Mouse (Mus musculus) thymus, adult 2 months (tissue): ENCODE measurements around the gene 3110001I22Rik.

Experiments used
- CTCF ChIP-seq: fragments of 200-500 bp; IDR thresholded peaks from 2 replicates; pipeline ENCODE4 v1.5.1; 2012; ENCODE audit warnings: mild to moderate bottlenecking, control low read depth, low read length, moderate library complexity, borderline replicate concordance; ENCODE audit not compliant: control insufficient read depth, poor library complexity, insufficient read depth; ENCODE audit errors: extremely low read depth
- POLR2A ChIP-seq: fragments of 200-500 bp; IDR thresholded peaks from 2 replicates; pipeline ENCODE4 v1.6.1; 2012; ENCODE audit warnings: mild to moderate bottlenecking, low read length, control low read depth, moderate library complexity; ENCODE audit not compliant: control insufficient read depth, poor library complexity, insufficient read depth; ENCODE audit errors: extremely low read depth

GRCm38 (mm10) chr16:13672386-13672898 is 713 bp downstream of the 3110001I22Rik start:
- TF ChIP-seq CTCF (no peak), POLR2A (no peak)
